Comparison of ENCODE assay signal across 9 mouse cellular contexts in genomic region chr9:63843883-63844485, GRCm38 (mm10).
DNase-seq lines count a peak whose midpoint lies in the region; ATAC-seq and TF ChIP-seq lines count a peak whose summit lies in the region.
"Had no signal": no experiment of that assay in that cellular context is flagged by ENCODE, and none has a peak within 500 bp of the region (broad histone marks: within the 10 kb centered on the region; RNA-seq: fewer than 3 reads in every experiment).

No protein-coding gene starts in this region.

- peak; percentile 91 for TF ChIP-seq CTCF in G1E (IDR thresholded peaks at IDR 0.05; ENCODE audit: low read depth, low read length)
- peak; percentile 97 for TF ChIP-seq CTCF in layer of hippocampus, adult 2 months (conservative IDR thresholded peaks at IDR 0.05)
- peak; percentile 96 for TF ChIP-seq CTCF in lung, postnatal 0 days (IDR thresholded peaks at IDR 0.05)

- no peak overlapping the region for H3K4me2 ChIP-seq in hindbrain, embryonic 11.5 days (replicated peaks; ENCODE audit: low read depth, low read length)
- no peak overlapping the region for H3K4me2 ChIP-seq in lung, postnatal 0 days (replicated peaks; ENCODE audit: low read depth, low read length)
- H3K4me2 ChIP-seq: liver, embryonic 15.5 days had no signal

- H3K4me3 ChIP-seq in G1E (ENCODE audit: low read depth, low read length): no peak overlapping the region
- no peak overlapping the region for H3K4me3 ChIP-seq in hindbrain, embryonic 11.5 days (ENCODE audit: low read depth, low read length)
- no peak overlapping the region for H3K4me3 ChIP-seq in layer of hippocampus, adult 2 months
- no peak overlapping the region for H3K4me3 ChIP-seq in lung, postnatal 0 days (ENCODE audit: low read depth, low read length)
- H3K4me3 ChIP-seq: liver, embryonic 15.5 days had no signal

- ATAC-seq in G1E (ENCODE audit: extremely low read depth, insufficient number of reproducible peaks, low FRiP score, poor library complexity, severe bottlenecking): no peak
- ATAC-seq in hindbrain, embryonic 11.5 days (ENCODE audit: low FRiP score): no peak
- ATAC-seq in lung, postnatal 0 days: peak; percentile 53

- WGBS in hindbrain, embryonic 11.5 days: 36% methylated on average over 10 of the region's 10 CpGs
- 30% methylated on average over 10 of the region's 10 CpGs for WGBS in lung, postnatal 0 days

- no peak overlapping the region for H3K27ac ChIP-seq in hindbrain, embryonic 11.5 days (ENCODE audit: low read depth, low read length)
- H3K27ac ChIP-seq in layer of hippocampus, adult 2 months: no peak overlapping the region
- no peak overlapping the region for H3K27ac ChIP-seq in lung, postnatal 0 days (ENCODE audit: low read length)
- H3K27ac ChIP-seq: liver, embryonic 15.5 days had no signal

- peaks cover 11% of the 10 kb centered on the region; the same call in 1 of the 2 replicates for H3K27me3 ChIP-seq in G1E (ENCODE audit: insufficient read depth, low read length)
- peaks cover 2% of the 10 kb centered on the region; the same call in 1 of the 2 replicates for H3K27me3 ChIP-seq in hindbrain, embryonic 11.5 days (ENCODE audit: control insufficient read depth, insufficient read depth, low read length)
- H3K27me3 ChIP-seq in lung, postnatal 0 days (replicated peaks; ENCODE audit: insufficient read depth, low read length): no peaks in the 10 kb centered on the region
- H3K27me3 ChIP-seq: liver, embryonic 15.5 days had no signal

- TF ChIP-seq EP300 in lung, postnatal 0 days (IDR thresholded peaks at IDR 0.05): no peak

- no peak overlapping the region for H3K9ac ChIP-seq in hindbrain, embryonic 11.5 days (ENCODE audit: low read depth, low read length)
- H3K9ac ChIP-seq in lung, postnatal 0 days (replicated peaks; ENCODE audit: low read depth): no peak overlapping the region
- H3K9ac ChIP-seq: liver, embryonic 15.5 days had no signal

- no peaks in the 10 kb centered on the region for H3K4me1 ChIP-seq in G1E (ENCODE audit: insufficient read depth, low read depth, low read length)
- H3K4me1 ChIP-seq in hindbrain, embryonic 11.5 days (replicated peaks; ENCODE audit: control insufficient read depth, insufficient read depth, low read length): no peaks in the 10 kb centered on the region
- no peaks in the 10 kb centered on the region for H3K4me1 ChIP-seq in lung, postnatal 0 days (ENCODE audit: insufficient read depth, low read depth, low read length)
- H3K4me1 ChIP-seq: liver, embryonic 15.5 days had no signal

- peak; percentile 14 for DNase-seq in G1E (ENCODE audit: low spot score)
- DNase-seq in brain, adult 2 months (ENCODE audit: low read depth, low spot score): peak; percentile 88
- peak; percentile 56 for DNase-seq in fibroblast of lung, adult 2 months (ENCODE audit: low read depth)
- peak; percentile 84 for DNase-seq in hindbrain, embryonic 11.5 days (ENCODE audit: low spot score)
- peak; percentile 60 to 80 for DNase-seq in layer of hippocampus, adult 2 months (ENCODE audit: low spot score in 2 of 2)
- DNase-seq in lung, postnatal 0 days (ENCODE audit: low spot score): peak; percentile 81
- peak; percentile 81 for DNase-seq in retina, postnatal 1 day
- peak; percentile 74 for DNase-seq in thymus, postnatal 25 days

- H3K36me3 ChIP-seq in G1E (replicated peaks): no peaks in the 10 kb centered on the region
- H3K36me3 ChIP-seq in hindbrain, embryonic 11.5 days (ENCODE audit: control insufficient read depth, insufficient read depth, low read length): no peaks in the 10 kb centered on the region
- H3K36me3 ChIP-seq in lung, postnatal 0 days (ENCODE audit: insufficient read depth, low read length): no peaks in the 10 kb centered on the region
- H3K36me3 ChIP-seq: liver, embryonic 15.5 days had no signal

- H3K9me3 ChIP-seq in G1E (replicated peaks): no peaks in the 10 kb centered on the region
- no peaks in the 10 kb centered on the region for H3K9me3 ChIP-seq in hindbrain, embryonic 11.5 days (ENCODE audit: control insufficient read depth, low read length)
- no peaks in the 10 kb centered on the region for H3K9me3 ChIP-seq in lung, postnatal 0 days (ENCODE audit: low read length)
- H3K9me3 ChIP-seq: liver, embryonic 15.5 days had no signal

Comparison
In these comparisons a context has a peak if more than half of its experiments do, and no peak if none do; other contexts are left out.
1. DNase-seq: peak in every context shown above with its lines; median percentile 88 in brain, adult 2 months; 84 in hindbrain, embryonic 11.5 days; 81 in lung, postnatal 0 days; 81 in retina, postnatal 1 day; 74 in thymus, postnatal 25 days; 70 in layer of hippocampus, adult 2 months; 56 in fibroblast of lung, adult 2 months; 14 in G1E.